Mouse (Mus musculus) stomach, postnatal 0 days (tissue): ENCODE measurements at regions not wholly inside any gene's neighbourhood (a gene's known extent, or its start where the extent isn't known, plus 50 kb on each side); places are given as distances from the start of the nearest gene placed in this dataset.

ENCODE experiments used
- ATAC-seq: fragments of 200-750 bp; cut with Nextera tagmentation; 2 replicates; pipeline ENCODE4 v1.8.0; 2017; ENCODE audit not compliant: low FRiP score, low TSS enrichment
- DNase-seq: peaks from one replicate; pipeline ENCODE4 v3.0.0-alpha.2; 2016; ENCODE audit warnings: low spot score
- H3K27ac ChIP-seq: fragments of 300-500 bp; sonication (generic); replicated peaks from 2 replicates; pipeline ENCODE4 v1.5.1; 2014; ENCODE audit warnings: mild to moderate bottlenecking, control low read depth
- H3K27me3 ChIP-seq: fragments of 300-500 bp; sonication (generic); 2 replicates; pipeline ENCODE4 v1.6.1; 2014; ENCODE audit warnings: low read length; ENCODE audit not compliant: control insufficient read depth, insufficient read depth
- H3K36me3 ChIP-seq: fragments of 300-500 bp; sonication (generic); 2 replicates; pipeline ENCODE4 v1.6.1; 2014; ENCODE audit warnings: low read length, mixed read lengths; ENCODE audit not compliant: control insufficient read depth, insufficient read depth
- H3K4me1 ChIP-seq: fragments of 300-500 bp; sonication (generic); replicated peaks from 2 replicates; pipeline ENCODE4 v1.6.1; 2014; ENCODE audit warnings: antibody characterized with exemption; ENCODE audit not compliant: control insufficient read depth, insufficient read depth
- H3K4me2 ChIP-seq: fragments of 300-500 bp; sonication (generic); replicated peaks from 2 replicates; pipeline ENCODE4 v1.6.1; 2014; ENCODE audit warnings: low read depth, mild to moderate bottlenecking, control low read depth, moderate library complexity
- H3K4me3 ChIP-seq: fragments of 300-500 bp; sonication (generic); 2 replicates; pipeline ENCODE4 v1.5.1; 2014; ENCODE audit warnings: low read depth, low read length, control low read depth
- H3K9ac ChIP-seq: fragments of 300-500 bp; sonication (generic); 2 replicates; pipeline ENCODE4 v1.6.1; 2014; ENCODE audit warnings: mild to moderate bottlenecking, low read length, control low read depth, mixed read lengths
- H3K9me3 ChIP-seq: fragments of 300-500 bp; sonication (generic); 2 replicates; pipeline ENCODE4 v1.6.1; 2016; ENCODE audit warnings: low read length; ENCODE audit not compliant: control insufficient read depth
- CTCF ChIP-seq: IDR thresholded peaks from 2 replicates; pipeline ENCODE4 v1.5.1; 2016; ENCODE audit warnings: antibody characterized with exemption, low read depth, mild to moderate bottlenecking, moderate library complexity
- EP300 ChIP-seq: optimal IDR thresholded peaks from 2 replicates; pipeline ENCODE3; 2016; ENCODE audit warnings: antibody characterized with exemption
- WGBS: fragments of 180-500 bp; shearing (Covaris S2); extraction: QIAGEN DNeasy Blood & Tissue Kit; methylation state at CpG from one replicate; pipeline ENCODE4 v1.1.7; 2014; 5-methylcytosine and 5-hydroxymethylcytosine counted together

- no peaks in the 10 kb centered on the region for H3K4me1 ChIP-seq
- no peak for DNase-seq
Observed at GRCm38 (mm10) chr14:89034390-89034789, 563.2 kb upstream of the Pcdh20 start.

GRCm38 (mm10) chr14:89011440-89011839, 540.2 kb upstream of the Pcdh20 start:
- Histone ChIP-seq H3K27me3 (no peaks in the 10 kb centered on the region), H3K27ac (no peak overlapping the region), H3K4me1 (no peaks in the 10 kb centered on the region), H3K9me3 (no peaks in the 10 kb centered on the region), H3K4me2 (no peak overlapping the region), H3K9ac (no peak overlapping the region), H3K4me3 (no peak overlapping the region), H3K36me3 (no peaks in the 10 kb centered on the region)
- TF ChIP-seq EP300 (no peak), CTCF (no peak)
- DNase-seq (no peak), ATAC-seq (no peak)
- 77% methylated on average over 2 of the region's 2 CpGs for WGBS

More at GRCm38 (mm10) chr14:89034390-89034789, 563.2 kb upstream of the Pcdh20 start:
- Histone ChIP-seq H3K9me3 (no peaks in the 10 kb centered on the region), H3K36me3 (no peaks in the 10 kb centered on the region), H3K9ac (no peak overlapping the region), H3K4me3 (no peak overlapping the region), H3K27me3 (no peaks in the 10 kb centered on the region), H3K27ac (no peak overlapping the region), H3K4me2 (no peak overlapping the region)
- ATAC-seq = no peak
- TF ChIP-seq CTCF (peak; percentile 57), EP300 (no peak)

- 14% methylated on average over 1 of the region's 1 CpGs for WGBS
- TF ChIP-seq EP300 (no peak), CTCF (no peak)
- Histone ChIP-seq H3K36me3 (no peaks in the 10 kb centered on the region), H3K4me3 (no peak overlapping the region), H3K4me2 (no peak overlapping the region), H3K9ac (no peak overlapping the region), H3K9me3 (no peaks in the 10 kb centered on the region), H3K4me1 (no peaks in the 10 kb centered on the region), H3K27ac (no peak overlapping the region), H3K27me3 (no peaks in the 10 kb centered on the region)
- no peak for DNase-seq
- ATAC-seq = no peak
Observed at GRCm38 (mm10) chr14:89009648-89010047, 538.5 kb upstream of the Pcdh20 start.

DNA sequence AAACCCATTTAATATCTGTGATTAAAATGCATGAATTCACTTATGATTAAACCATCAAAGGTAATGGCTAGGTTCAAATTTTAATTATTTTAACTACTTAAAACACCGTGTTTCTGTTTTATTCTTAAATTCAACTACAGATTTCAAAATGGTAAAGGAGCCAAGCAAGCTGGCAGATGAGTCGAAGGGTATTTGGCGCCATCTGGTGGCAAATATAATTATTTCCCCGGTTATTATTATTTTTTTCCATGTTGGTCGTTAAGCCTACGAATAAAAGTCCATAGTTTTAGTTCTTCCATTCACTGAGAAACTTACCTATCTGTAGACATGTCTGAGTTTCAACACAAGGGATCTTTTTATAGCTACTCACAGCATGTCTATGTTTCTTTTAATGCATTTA, 510.7 kb upstream of the Pcdh20 start:
- H3K4me2 ChIP-seq = no peak overlapping the region
- no peak overlapping the region for H3K27ac ChIP-seq
- 9% methylated on average over 6 of the region's 6 CpGs for WGBS
- ATAC-seq = no peak
- DNase-seq = no peak
- no peaks in the 10 kb centered on the region for H3K27me3 ChIP-seq
- TF ChIP-seq EP300 = no peak
- TF ChIP-seq CTCF = peak; percentile 73
- H3K9me3 ChIP-seq = no peaks in the 10 kb centered on the region
- no peak overlapping the region for H3K4me3 ChIP-seq
- H3K4me1 ChIP-seq = no peaks in the 10 kb centered on the region
- no peak overlapping the region for H3K9ac ChIP-seq
- H3K36me3 ChIP-seq = no peaks in the 10 kb centered on the region

- no peak for ATAC-seq
- 70% methylated on average over 1 of the region's 1 CpGs for WGBS
Observed at GRCm38 (mm10) chr14:88976007-88976406, 504.8 kb upstream of the Pcdh20 start.

GRCm38 (mm10) chr14:88934569-88934968, 463.4 kb upstream of the Pcdh20 start:
- Histone ChIP-seq H3K27ac (no peak overlapping the region), H3K27me3 (no peaks in the 10 kb centered on the region), H3K4me3 (no peak overlapping the region), H3K9ac (no peak overlapping the region), H3K36me3 (no peaks in the 10 kb centered on the region), H3K4me1 (no peaks in the 10 kb centered on the region), H3K9me3 (no peaks in the 10 kb centered on the region), H3K4me2 (no peak overlapping the region)
- ATAC-seq (no peak), DNase-seq (no peak)
- no peak for TF ChIP-seq EP300
- TF ChIP-seq CTCF = no peak
- 49% methylated on average over 1 of the region's 1 CpGs for WGBS

More at GRCm38 (mm10) chr14:88976007-88976406, 504.8 kb upstream of the Pcdh20 start:
- Histone ChIP-seq H3K4me2 (no peak overlapping the region), H3K27me3 (no peaks in the 10 kb centered on the region), H3K4me1 (no peaks in the 10 kb centered on the region), H3K36me3 (no peaks in the 10 kb centered on the region), H3K9me3 (no peaks in the 10 kb centered on the region), H3K27ac (no peak overlapping the region), H3K9ac (no peak overlapping the region), H3K4me3 (no peak overlapping the region)
- DNase-seq = no peak
- TF ChIP-seq CTCF (no peak), EP300 (no peak)
